Mouse (Mus musculus) C2C12 (cell line): ENCODE measurements around the gene Lhx3. TPM values are rescaled to one million over a fixed set of nuclear protein-coding genes. Genes with fewer than 3 reads are reported as not detected.

Experiments used
- H3K27me3 ChIP-seq: one replicate; pipeline ENCODE4 v1.6.1; 2011; ENCODE audit not compliant: control insufficient read depth, insufficient read depth, insufficient read length
- H3K36me3 ChIP-seq: one replicate; pipeline ENCODE4 v1.6.1; 2011; ENCODE audit not compliant: control insufficient read depth, insufficient read depth
- H3K4me3 ChIP-seq: one replicate; pipeline ENCODE4 v1.5.1; 2011; ENCODE audit warnings: mild to moderate bottlenecking, control low read depth; ENCODE audit not compliant: poor library complexity, insufficient read depth, severe bottlenecking
- H3K79me2 ChIP-seq: one replicate; pipeline ENCODE4 v1.6.1; 2011; ENCODE audit not compliant: control insufficient read depth, insufficient read depth
- H3K79me3 ChIP-seq: one replicate; pipeline ENCODE4 v1.6.1; 2011; ENCODE audit warnings: low read depth, control low read depth
- H3ac ChIP-seq: one replicate; pipeline ENCODE3; 2011; ENCODE audit warnings: low read depth; ENCODE audit not compliant: control insufficient read depth, insufficient read length
- CEBPB ChIP-seq: IDR thresholded peaks from one replicate; pipeline ENCODE4 v1.6.1; 2011; ENCODE audit warnings: low read depth, mild to moderate bottlenecking, control low read depth, moderate library complexity
- CTCF ChIP-seq: IDR thresholded peaks from one replicate; pipeline ENCODE4 v1.5.1; 2011; ENCODE audit not compliant: control insufficient read depth, insufficient read depth, insufficient read length
- FOSL1 ChIP-seq: IDR thresholded peaks from one replicate; pipeline ENCODE4 v1.8.0; 2011; ENCODE audit warnings: mild to moderate bottlenecking, low read length; ENCODE audit not compliant: poor library complexity, insufficient read depth, severe bottlenecking
- MAX ChIP-seq: IDR thresholded peaks from one replicate; pipeline ENCODE4 v1.6.1; 2011; ENCODE audit warnings: mild to moderate bottlenecking, control low read depth
- MYOD1 ChIP-seq: IDR thresholded peaks from one replicate; pipeline ENCODE4 v1.6.1; 2011; ENCODE audit warnings: low read depth; ENCODE audit not compliant: control insufficient read depth, insufficient read length
- MYOG ChIP-seq: IDR thresholded peaks from one replicate; pipeline ENCODE4 v1.6.1; 2011; ENCODE audit not compliant: control insufficient read depth, insufficient read length; ENCODE audit errors: extremely low read depth
- USF1 ChIP-seq: IDR thresholded peaks from one replicate; pipeline ENCODE4 v1.6.1; 2011; ENCODE audit warnings: low read depth, mild to moderate bottlenecking, control low read depth, moderate library complexity
- polyA plus RNA-seq: library from polyadenylated mRNA; unstranded; fragments of >200 nt; fragmentation: generic; extraction: Trizol; gene quantifications from one replicate; pipeline ENCODE4 v1.2.1, GENCODE M21; 2012; ENCODE audit warnings: missing spikeins

Lhx3 gene
- polyA plus RNA-seq, 1 experiment, result not detected

DNA sequence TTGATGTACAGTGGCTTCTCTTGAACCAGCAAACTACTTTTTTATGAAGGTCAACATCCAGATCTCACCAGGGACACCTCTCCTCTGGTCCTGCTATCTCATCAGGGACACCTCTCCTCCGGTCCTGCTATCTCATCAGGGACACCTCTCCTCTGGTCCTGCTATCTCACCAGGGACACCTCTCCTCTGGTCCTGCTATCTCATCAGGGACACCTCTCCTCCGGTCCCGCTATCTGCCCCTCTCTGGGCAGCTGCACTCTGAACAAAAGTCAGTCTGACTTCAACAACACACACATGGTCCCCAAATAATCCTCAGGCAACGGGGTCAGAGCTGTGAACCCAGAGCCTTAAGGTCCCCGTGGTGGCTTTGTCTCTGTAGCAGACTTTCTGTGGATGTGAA is 31.4 kb downstream of the Lhx3 start:
- no peak overlapping the region for H3ac ChIP-seq
- H3K79me2 ChIP-seq, result no peaks in the 10 kb centered on the region
- no peak overlapping the region for H3K4me3 ChIP-seq
- H3K79me3 ChIP-seq, result no peaks in the 10 kb centered on the region
- peaks cover 65% of the 10 kb centered on the region for H3K27me3 ChIP-seq
- no peak for TF ChIP-seq CEBPB
- no peak for TF ChIP-seq MYOD1
- no peak for TF ChIP-seq USF1
- no peak for TF ChIP-seq CTCF
- no peaks in the 10 kb centered on the region for H3K36me3 ChIP-seq

DNA sequence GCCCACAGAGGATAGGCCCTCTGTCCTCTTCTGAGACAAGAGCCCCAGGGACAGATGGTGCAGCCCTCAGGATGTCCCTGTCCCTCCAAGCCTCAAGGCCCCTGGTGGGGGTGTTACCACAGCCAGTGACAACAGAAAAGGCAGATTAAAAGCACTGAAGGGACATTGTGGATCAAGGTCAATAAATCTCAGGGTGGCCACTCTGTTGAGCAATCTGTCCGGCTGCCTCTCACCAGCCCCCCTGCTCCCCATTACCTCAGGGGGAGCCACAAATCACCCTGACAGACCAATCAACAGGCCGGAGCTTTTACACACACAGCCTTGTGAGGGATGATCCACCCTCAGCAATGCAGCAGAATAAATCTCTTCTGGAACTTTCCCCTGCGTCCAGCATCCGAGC is 32.9 kb downstream of the Lhx3 start:
- Histone ChIP-seq H3K79me2 (no peaks in the 10 kb centered on the region), H3K4me3 (no peak overlapping the region)

DNA sequence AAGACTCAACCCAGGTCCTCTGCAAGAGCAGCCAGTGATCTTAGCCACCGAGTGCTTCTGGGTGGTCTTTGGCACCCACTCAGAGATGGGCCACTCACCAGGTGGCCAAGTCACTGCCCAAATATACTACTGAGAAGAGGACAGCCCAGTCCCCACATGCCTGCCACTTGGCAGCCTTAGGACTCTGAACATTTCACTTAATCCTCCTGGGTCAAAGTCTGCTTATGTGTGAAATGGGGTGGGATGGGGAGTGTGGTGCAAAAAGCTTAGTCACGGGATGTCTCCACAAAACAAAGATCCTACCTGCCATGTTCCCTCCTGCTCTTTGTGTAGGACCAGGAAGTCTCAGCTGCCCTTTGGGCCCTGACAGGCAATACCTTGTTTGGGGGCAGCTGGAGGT is 35.9 kb downstream of the Lhx3 start:
- H3K27me3 ChIP-seq, result peaks cover 63% of the 10 kb centered on the region
- H3K36me3 ChIP-seq, result no peaks in the 10 kb centered on the region
- H3K4me3 ChIP-seq, result no peak overlapping the region
- H3K79me3 ChIP-seq, result peaks cover 2% of the 10 kb centered on the region
- H3K79me2 ChIP-seq, result no peaks in the 10 kb centered on the region
- TF ChIP-seq MYOG (no peak), USF1 (no peak), FOSL1 (no peak), CTCF (no peak), CEBPB (no peak), MYOD1 (no peak), MAX (no peak)
- H3ac ChIP-seq, result no peak overlapping the region

More for the DNA sequence above, 32.9 kb downstream of the Lhx3 start:
- no peaks in the 10 kb centered on the region for H3K79me3 ChIP-seq
- H3ac ChIP-seq, result no peak overlapping the region
- H3K36me3 ChIP-seq, result no peaks in the 10 kb centered on the region
- peaks cover 72% of the 10 kb centered on the region for H3K27me3 ChIP-seq
- no peak for TF ChIP-seq CTCF
- TF ChIP-seq MAX, result no peak
- no peak for TF ChIP-seq CEBPB
- TF ChIP-seq USF1, result no peak
- no peak for TF ChIP-seq FOSL1
- no peak for TF ChIP-seq MYOD1
- no peak for TF ChIP-seq MYOG

DNA sequence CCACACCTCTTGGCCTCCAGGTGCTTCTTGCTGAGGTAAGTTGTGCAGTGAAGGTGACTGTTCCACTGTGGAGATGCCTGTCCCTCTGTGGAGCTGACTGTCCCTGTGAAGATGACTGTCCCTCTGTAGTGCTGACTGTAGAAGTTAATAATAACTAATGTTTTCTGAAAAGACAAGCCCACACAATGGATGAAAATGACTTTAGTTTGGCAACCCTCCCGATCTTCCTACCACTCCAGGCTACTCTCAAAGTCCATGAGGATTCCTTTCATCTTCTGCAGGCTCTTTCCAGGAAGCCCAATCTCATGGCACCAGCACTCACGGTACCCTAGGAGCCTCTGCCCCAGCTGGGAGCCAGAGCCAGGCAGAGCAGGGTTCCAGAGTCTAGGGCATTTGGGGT is 37.7 kb downstream of the Lhx3 start:
- Histone ChIP-seq H3K79me2 (no peaks in the 10 kb centered on the region), H3K79me3 (peaks cover 2% of the 10 kb centered on the region), H3K36me3 (no peaks in the 10 kb centered on the region), H3K4me3 (no peak overlapping the region), H3K27me3 (peaks cover 60% of the 10 kb centered on the region), H3ac (no peak overlapping the region)
- no peak for TF ChIP-seq MYOG
- no peak for TF ChIP-seq MAX
- no peak for TF ChIP-seq CEBPB
- no peak for TF ChIP-seq USF1
- TF ChIP-seq CTCF, result no peak
- TF ChIP-seq FOSL1, result no peak
- no peak for TF ChIP-seq MYOD1

DNA sequence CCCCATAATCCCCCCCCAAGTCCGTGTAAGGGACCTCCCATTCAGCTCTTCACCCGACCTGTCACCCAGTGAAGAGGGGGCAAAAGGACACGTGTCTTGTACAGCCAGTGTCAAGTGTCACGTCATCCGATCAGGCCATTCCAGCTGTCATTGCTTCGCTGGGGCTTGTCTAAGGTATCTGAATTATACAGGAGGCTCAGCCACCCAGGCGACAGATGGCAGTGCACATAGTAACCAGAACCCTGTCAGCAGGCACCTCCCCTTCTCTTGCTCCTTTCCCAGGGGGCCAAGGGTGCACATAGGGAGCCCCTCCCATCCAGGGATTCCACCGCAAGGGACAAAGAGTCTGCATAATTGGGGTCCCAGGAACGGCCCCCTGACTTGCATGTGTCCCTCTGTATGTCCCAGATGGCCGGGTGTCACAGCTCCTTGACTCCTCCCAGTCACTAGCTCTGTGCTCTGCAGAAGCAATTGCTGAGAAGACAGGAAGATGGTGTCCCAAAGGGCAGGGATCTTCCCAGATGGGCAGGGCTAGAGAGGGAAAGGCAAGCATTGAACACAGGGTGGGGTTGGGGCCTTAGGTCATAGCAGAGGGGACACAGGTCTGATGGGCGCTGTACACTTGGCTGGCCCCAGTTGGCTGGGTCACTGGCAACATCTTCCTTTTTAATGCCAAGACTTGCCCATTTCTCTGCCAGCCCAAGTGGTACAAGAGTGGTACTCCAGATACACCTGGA is 39.1 kb downstream of the Lhx3 start:
- Histone ChIP-seq H3ac (no peak overlapping the region), H3K27me3 (peaks cover 53% of the 10 kb centered on the region), H3K36me3 (no peaks in the 10 kb centered on the region), H3K79me2 (no peaks in the 10 kb centered on the region), H3K79me3 (peaks cover 2% of the 10 kb centered on the region), H3K4me3 (no peak overlapping the region)
- TF ChIP-seq USF1 (no peak), MYOD1 (no peak), MYOG (no peak), CTCF (no peak), CEBPB (no peak), MAX (no peak), FOSL1 (no peak)

DNA sequence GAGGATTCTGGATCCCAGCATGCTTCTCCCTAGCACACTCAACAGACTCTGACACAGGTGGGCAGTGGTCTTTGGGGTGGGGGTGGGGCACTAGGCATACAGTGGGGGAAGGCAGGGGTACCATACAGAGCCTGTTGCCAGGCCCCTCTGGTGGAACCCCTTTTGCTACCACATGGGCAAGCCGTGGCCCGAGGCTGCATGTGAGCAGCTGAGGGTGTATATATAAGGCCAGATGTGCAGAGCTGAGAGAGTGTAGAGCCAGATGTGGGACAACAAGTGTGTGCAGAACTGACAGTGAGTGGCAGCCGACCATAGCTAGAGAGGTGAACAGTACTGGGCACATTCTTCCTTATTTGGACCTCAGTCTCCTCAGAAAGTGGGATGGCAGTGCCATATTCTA is 41.2 kb downstream of the Lhx3 start:
- no peaks in the 10 kb centered on the region for H3K79me2 ChIP-seq
- H3K36me3 ChIP-seq, result no peaks in the 10 kb centered on the region
- H3K4me3 ChIP-seq, result no peak overlapping the region
- H3K79me3 ChIP-seq, result peaks cover 2% of the 10 kb centered on the region
- H3ac ChIP-seq, result no peak overlapping the region
- TF ChIP-seq FOSL1, result no peak
- TF ChIP-seq CEBPB, result no peak
- TF ChIP-seq CTCF, result no peak
- no peak for TF ChIP-seq USF1
- no peak for TF ChIP-seq MYOG
- TF ChIP-seq MYOD1, result no peak
- TF ChIP-seq MAX, result no peak
- H3K27me3 ChIP-seq, result peaks cover 44% of the 10 kb centered on the region
